Mouse (Mus musculus) cerebellum, adult 2 months (tissue): Measurements from ENCODE around the gene Hopx. TPM values are rescaled to one million over a fixed set of nuclear protein-coding genes. Genes with fewer than 3 reads are reported as not detected.

Experiments used
- DNase-seq, 2 experiments: peaks; one replicate each; pipeline ENCODE4 v3.0.0; 2021
- H3K27ac ChIP-seq: fragments of 200-500 bp; 2 replicates; pipeline ENCODE4 v1.5.1; 2012; ENCODE audit warnings: low read length, control low read depth, inconsistent platforms; ENCODE audit not compliant: insufficient read depth
- H3K27me3 ChIP-seq: fragments of 200-500 bp; 2 replicates; pipeline ENCODE4 v1.6.1; 2012; ENCODE audit warnings: inconsistent platforms, mild to moderate bottlenecking, low read length, moderate library complexity; ENCODE audit not compliant: control insufficient read depth, insufficient read depth
- H3K4me1 ChIP-seq: fragments of 200-500 bp; 2 replicates; pipeline ENCODE4 v1.6.1; 2011; ENCODE audit warnings: low read length; ENCODE audit not compliant: control insufficient read depth, insufficient read depth
- H3K4me3 ChIP-seq: fragments of 200-500 bp; replicated peaks from 2 replicates; pipeline ENCODE3; 2011; ENCODE audit warnings: mild to moderate bottlenecking, low read depth, low read length, control low read depth; ENCODE audit not compliant: insufficient read depth
- CTCF ChIP-seq: fragments of 200-500 bp; IDR thresholded peaks from 2 replicates; pipeline ENCODE4 v1.5.1; 2011; ENCODE audit warnings: low read depth, mild to moderate bottlenecking, control low read depth, low read length, moderate library complexity, borderline replicate concordance; ENCODE audit not compliant: insufficient read depth
- POLR2A ChIP-seq: fragments of 200-500 bp; IDR thresholded peaks from 2 replicates; pipeline ENCODE4 v1.6.1; 2011; ENCODE audit warnings: low read length, control low read depth, borderline replicate concordance; ENCODE audit not compliant: insufficient read depth
- WGBS: fragments of 180-500 bp; shearing (Covaris S2); methylation state at CpG from one replicate; pipeline ENCODE4 v1.1.7; 2018; 5-methylcytosine and 5-hydroxymethylcytosine counted together
- polyA plus RNA-seq: library from polyadenylated mRNA; depleted of rRNA; stranded (reverse); fragments of >200 nt; gene quantifications from 2 replicates; pipeline ENCODE4 v1.2.3, GENCODE M21; 2012

Gene Hopx
- polyA plus RNA-seq, 1 experiment, result 238 TPM

GRCm38 (mm10) chr5:77140108-77140507, 25.2 kb upstream of the Hopx start:
- peaks cover 3% of the 10 kb centered on the region; the same call in 1 of the 2 replicates for H3K4me1 ChIP-seq
- H3K4me3 ChIP-seq, result peak overlapping the region; percentile 37
- H3K27ac ChIP-seq, result no peak overlapping the region
- TF ChIP-seq POLR2A (no peak), CTCF (no peak)
- 39% methylated on average over 6 of the region's 6 CpGs for WGBS
- DNase-seq, result peak; percentile 9 to 15
- no peaks in the 10 kb centered on the region for H3K27me3 ChIP-seq

GRCm38 (mm10) chr5:77137701-77138265, 22.9 kb upstream of the Hopx start:
- H3K27ac ChIP-seq, result no peak overlapping the region
- no peak overlapping the region for H3K4me3 ChIP-seq
- TF ChIP-seq POLR2A, result no peak
- H3K4me1 ChIP-seq, result peaks cover 3% of the 10 kb centered on the region; the same call in 1 of the 2 replicates
- WGBS, result 19% methylated on average over 8 of the region's 8 CpGs
- DNase-seq, result peak; percentile 18 to 34
- no peaks in the 10 kb centered on the region for H3K27me3 ChIP-seq

GRCm38 (mm10) chr5:77136684-77137224, 21.8 kb upstream of the Hopx start:
- Histone ChIP-seq H3K4me3 (no peak overlapping the region), H3K27me3 (no peaks in the 10 kb centered on the region), H3K4me1 (peaks cover 3% of the 10 kb centered on the region; the same call in 1 of the 2 replicates), H3K27ac (no peak overlapping the region)
- TF ChIP-seq CTCF, result no peak
- TF ChIP-seq POLR2A, result no peak
- DNase-seq, result no peak
- 75% methylated on average over 4 of the region's 4 CpGs for WGBS

GRCm38 (mm10) chr5:77134961-77135360, 20.0 kb upstream of the Hopx start:
- no peak overlapping the region for H3K27ac ChIP-seq
- H3K4me3 ChIP-seq, result no peak overlapping the region
- no peaks in the 10 kb centered on the region for H3K27me3 ChIP-seq
- H3K4me1 ChIP-seq, result no peaks in the 10 kb centered on the region; the same call in 1 of the 2 replicates
- WGBS, result 90% methylated on average over 2 of the region's 2 CpGs
- TF ChIP-seq CTCF (no peak), POLR2A (no peak)
- DNase-seq, result no peak

- DNase-seq, result no peak
- TF ChIP-seq POLR2A (no peak), CTCF (no peak)
These were observed 19.5 kb upstream of the Hopx start for GRCm38 (mm10) chr5:77134465-77134864.

GRCm38 (mm10) chr5:77133960-77134359, 19.0 kb upstream of the Hopx start:
- DNase-seq, result no peak
- 80% methylated on average over 5 of the region's 5 CpGs for WGBS
- no peak overlapping the region for H3K4me3 ChIP-seq
- H3K4me1 ChIP-seq, result no peaks in the 10 kb centered on the region; the same call in 1 of the 2 replicates
- no peak for TF ChIP-seq POLR2A
- TF ChIP-seq CTCF, result no peak
- no peak overlapping the region for H3K27ac ChIP-seq
- no peaks in the 10 kb centered on the region for H3K27me3 ChIP-seq

More at GRCm38 (mm10) chr5:77134465-77134864, 19.5 kb upstream of the Hopx start:
- Histone ChIP-seq H3K4me1 (no peaks in the 10 kb centered on the region; the same call in 1 of the 2 replicates), H3K27me3 (no peaks in the 10 kb centered on the region), H3K4me3 (no peak overlapping the region), H3K27ac (no peak overlapping the region)
- 81% methylated on average over 4 of the region's 4 CpGs for WGBS

- H3K4me3 ChIP-seq, result no peak overlapping the region
- no peaks in the 10 kb centered on the region; the same call in 1 of the 2 replicates for H3K4me1 ChIP-seq
- H3K27ac ChIP-seq, result no peak overlapping the region
- no peak for DNase-seq
- no peak for TF ChIP-seq POLR2A
- no peak for TF ChIP-seq CTCF
- WGBS, result 66% methylated on average over 2 of the region's 2 CpGs
- H3K27me3 ChIP-seq, result no peaks in the 10 kb centered on the region
These were observed 17.7 kb upstream of the Hopx start for GRCm38 (mm10) chr5:77132457-77133135.

- no peak for TF ChIP-seq POLR2A
- no peak for TF ChIP-seq CTCF
- 89% methylated on average over 8 of the region's 8 CpGs for WGBS
- Histone ChIP-seq H3K4me1 (no peaks in the 10 kb centered on the region; the same call in 1 of the 2 replicates), H3K27ac (no peak overlapping the region), H3K4me3 (no peak overlapping the region), H3K27me3 (no peaks in the 10 kb centered on the region)
- no peak for DNase-seq
These were observed 17.0 kb upstream of the Hopx start for GRCm38 (mm10) chr5:77131879-77132278.
